Mouse (Mus musculus) cerebellum, adult 11-12 months (tissue): ENCODE data around the gene Tppp.
A peak's percentile ranks its signal among the peaks of the same experiment; 100 is the strongest.
"Not testable (repeated sequence)": the region's sequence is repeated elsewhere in the genome, so short reads cannot be mapped to it uniquely, and the experiment has no call there.

Source experiments
- DNase-seq: peaks from one replicate; pipeline ENCODE4 v3.0.0; 2022

Gene Tppp

GRCm38 (mm10) chr13:74026215-74026614 is 17.0 kb downstream of the Tppp start:
- DNase-seq, result peak; percentile 47

GRCm38 (mm10) chr13:74028116-74028515 is 18.9 kb downstream of the Tppp start:
- peak; percentile 38 for DNase-seq

- no peak for DNase-seq
Measured at GRCm38 (mm10) chr13:74029013-74029412, 19.8 kb downstream of the Tppp start.

- no peak for DNase-seq
Measured at GRCm38 (mm10) chr13:74030691-74031090, 21.5 kb downstream of the Tppp start.

- DNase-seq, result no peak
Measured at GRCm38 (mm10) chr13:74031133-74031532, 21.9 kb downstream of the Tppp start.

- no peak for DNase-seq
Measured at GRCm38 (mm10) chr13:74034756-74035155, 25.5 kb downstream of the Tppp start.

- DNase-seq, result no peak
Measured at GRCm38 (mm10) chr13:74035776-74036175, 26.6 kb downstream of the Tppp start.

- DNase-seq, result no peak
Measured at GRCm38 (mm10) chr13:74039926-74040325, 30.7 kb downstream of the Tppp start.

GRCm38 (mm10) chr13:74056194-74056593 is 47.0 kb downstream of the Tppp start:
- no peak for DNase-seq

GRCm38 (mm10) chr13:74058081-74058480 is 48.9 kb downstream of the Tppp start:
- DNase-seq, result no peak

GRCm38 (mm10) chr13:74061613-74062377 is 52.6 kb downstream of the Tppp start, which contains the start of gene Cep72:
Gene Cep72 (minus strand): TSS chr13:74062299.
- peak; percentile 80 for DNase-seq

- no peak for DNase-seq
Measured at GRCm38 (mm10) chr13:74062378-74063128, 53.3 kb downstream of the Tppp start.

GRCm38 (mm10) chr13:74063340-74064050 is 54.3 kb downstream of the Tppp start:
- DNase-seq, result no peak

GRCm38 (mm10) chr13:74066576-74066975 is 57.4 kb downstream of the Tppp start:
- no peak for DNase-seq

- not testable (repeated sequence) for DNase-seq
Measured at GRCm38 (mm10) chr13:74071244-74071643, 62.0 kb downstream of the Tppp start.

- no peak for DNase-seq
Measured at GRCm38 (mm10) chr13:74071714-74072113, 62.5 kb downstream of the Tppp start.

GRCm38 (mm10) chr13:74073369-74073768 is 64.2 kb downstream of the Tppp start:
- DNase-seq, result no peak
